Mouse (Mus musculus) CH12.LX (cell line): Measurements from ENCODE around the gene Csnk1g2. TPM values are rescaled to one million over a fixed set of nuclear protein-coding genes. Genes with fewer than 3 reads are reported as not detected.

ENCODE experiments used
- DNase-seq: peaks from one replicate; pipeline ENCODE4 v3.0.0-alpha.2; 2013; ENCODE audit errors: extremely low read depth
- H3K27ac ChIP-seq: 2 replicates; pipeline ENCODE4 v1.5.1; 2012; ENCODE audit warnings: low read depth, mild to moderate bottlenecking, control low read depth, moderate library complexity; ENCODE audit not compliant: insufficient read depth
- H3K27me3 ChIP-seq: replicated peaks from 2 replicates; pipeline ENCODE3; 2012; ENCODE audit warnings: inconsistent platforms
- H3K36me3 ChIP-seq, 2 experiments: replicated peaks in 1 of 2; 2 replicates each; pipeline versions ENCODE3 to v1.6.1; 2012; ENCODE audit warnings: inconsistent platforms in 1 of 2, low read length in 1 of 2, mild to moderate bottlenecking in 1 of 2, mixed read lengths in 1 of 2, moderate library complexity in 1 of 2; ENCODE audit not compliant: control insufficient read depth in 1 of 2, insufficient read depth in 1 of 2
- H3K4me1 ChIP-seq, 2 experiments: 2 replicates each; pipeline ENCODE4 v1.6.1; 2012; ENCODE audit warnings: inconsistent platforms in 1 of 2, moderate library complexity in 1 of 2; ENCODE audit not compliant: insufficient read depth in 2 of 2, control insufficient read depth in 1 of 2
- H3K4me2 ChIP-seq: 2 replicates; pipeline ENCODE4 v1.6.1; 2012; ENCODE audit warnings: low read depth, mild to moderate bottlenecking, control low read depth; ENCODE audit not compliant: poor library complexity, insufficient read depth, severe bottlenecking
- H3K4me3 ChIP-seq, 3 experiments: fragments of 150-350 bp in 1 of 3; sonication (generic) in 1 of 3; replicated peaks in 1 of 3; 2 replicates each; pipeline versions ENCODE3 to v1.5.1; 2011 to 2012; ENCODE audit warnings: low read depth in 2 of 3, low read length in 2 of 3, mild to moderate bottlenecking in 2 of 3, moderate library complexity in 2 of 3, control low read depth in 1 of 3, improper control_type of control experiment in 1 of 3, inconsistent platforms in 1 of 3, mixed read lengths in 1 of 3; ENCODE audit not compliant: poor library complexity in 1 of 3
- H3K79me2 ChIP-seq: replicated peaks from 2 replicates; pipeline ENCODE4 v1.6.1; 2012; ENCODE audit warnings: mild to moderate bottlenecking, moderate library complexity; ENCODE audit not compliant: control insufficient read depth, poor library complexity, insufficient read depth, severe bottlenecking; ENCODE audit errors: extremely low read depth
- H3K9ac ChIP-seq: 2 replicates; pipeline ENCODE4 v1.6.1; 2012; ENCODE audit warnings: low read depth, mild to moderate bottlenecking, control low read depth, moderate library complexity; ENCODE audit not compliant: insufficient read depth
- H3K9me3 ChIP-seq: replicated peaks from 2 replicates; pipeline ENCODE3; 2012; ENCODE audit warnings: low read length, inconsistent platforms, mixed read lengths
- BHLHE40 ChIP-seq: IDR thresholded peaks from 2 replicates; pipeline ENCODE4 v1.6.1; 2011; ENCODE audit warnings: mild to moderate bottlenecking, low read depth, low read length, improper control_type of control experiment
- EP300 ChIP-seq: IDR thresholded peaks from 2 replicates; pipeline ENCODE4 v1.6.1; 2011; ENCODE audit warnings: low read length, improper control_type of control experiment
- ETS1 ChIP-seq: conservative IDR thresholded peaks from 2 replicates; pipeline ENCODE4 v1.6.1; 2012; ENCODE audit warnings: low read depth, mild to moderate bottlenecking, inconsistent platforms, low read length, improper control_type of control experiment, moderate library complexity
- GABPA ChIP-seq: IDR thresholded peaks from 2 replicates; pipeline ENCODE4 v1.6.1; 2012; ENCODE audit warnings: low read depth, low read length, improper control_type of control experiment, inconsistent platforms; ENCODE audit not compliant: insufficient replicate concordance
- IRF4 ChIP-seq: IDR thresholded peaks from 2 replicates; pipeline ENCODE4 v1.6.1; 2014; ENCODE audit warnings: low read depth, mild to moderate bottlenecking, inconsistent platforms, low read length, improper control_type of control experiment
- JUN ChIP-seq: IDR thresholded peaks from 2 replicates; pipeline ENCODE4 v1.6.1; 2011; ENCODE audit warnings: low read depth, mild to moderate bottlenecking, low read length, improper control_type of control experiment, moderate library complexity; ENCODE audit not compliant: insufficient read depth
- KAT2A ChIP-seq: IDR thresholded peaks from 2 replicates; pipeline ENCODE4 v1.6.1; 2012; ENCODE audit warnings: low read length, improper control_type of control experiment, inconsistent platforms; ENCODE audit not compliant: insufficient replicate concordance
- MAZ ChIP-seq: IDR thresholded peaks from 2 replicates; pipeline ENCODE4 v1.6.1; 2012; ENCODE audit warnings: low read depth, mild to moderate bottlenecking, inconsistent platforms, low read length, improper control_type of control experiment, moderate library complexity
- MYC ChIP-seq: IDR thresholded peaks from 2 replicates; pipeline ENCODE4 v1.6.1; 2011; ENCODE audit warnings: low read depth, mild to moderate bottlenecking, improper control_type of control experiment, low read length
- NELFE ChIP-seq: IDR thresholded peaks from 2 replicates; pipeline ENCODE4 v1.6.1; 2011; ENCODE audit warnings: low read depth, low read length, improper control_type of control experiment
- NRF1 ChIP-seq: IDR thresholded peaks from 2 replicates; pipeline ENCODE4 v1.6.1; 2014; ENCODE audit warnings: low read depth, mild to moderate bottlenecking, inconsistent platforms, low read length, improper control_type of control experiment, moderate library complexity
- PAX5 ChIP-seq: IDR thresholded peaks from 2 replicates; pipeline ENCODE4 v1.6.1; 2012; ENCODE audit warnings: low read length, inconsistent platforms, mixed read lengths
- SIN3A ChIP-seq: IDR thresholded peaks from 2 replicates; pipeline ENCODE4 v1.6.1; 2012; ENCODE audit warnings: low read length, improper control_type of control experiment, inconsistent platforms
- TBP ChIP-seq: conservative IDR thresholded peaks from 2 replicates; pipeline ENCODE4 v1.6.1; 2011; ENCODE audit warnings: low read depth, low read length, improper control_type of control experiment
- TCF12 ChIP-seq: IDR thresholded peaks from 2 replicates; pipeline ENCODE4 v1.6.1; 2014; ENCODE audit warnings: low read depth, mild to moderate bottlenecking, inconsistent platforms, low read length, improper control_type of control experiment
- UBTF ChIP-seq: IDR thresholded peaks from 2 replicates; pipeline ENCODE4 v1.6.1; 2012; ENCODE audit warnings: low read depth, mild to moderate bottlenecking, inconsistent platforms, low read length, improper control_type of control experiment, moderate library complexity
- USF1 ChIP-seq: IDR thresholded peaks from 2 replicates; pipeline ENCODE4 v1.6.1; 2014; ENCODE audit warnings: low read depth, mild to moderate bottlenecking, inconsistent platforms, low read length, improper control_type of control experiment
- USF2 ChIP-seq: conservative IDR thresholded peaks from 2 replicates; pipeline ENCODE4 v1.6.1; 2011; ENCODE audit warnings: low read depth, low read length, improper control_type of control experiment
- ZKSCAN1 ChIP-seq: IDR thresholded peaks from 2 replicates; pipeline ENCODE4 v1.6.1; 2012; ENCODE audit warnings: low read depth, inconsistent platforms, low read length, improper control_type of control experiment, borderline replicate concordance
- dilution Hi-C: fragments of 300-500 bp; cut with MboI; formaldehyde crosslinking; loops from 2 replicates; pipeline ENCODE4 v1.14.3; 2020; ENCODE audit warnings: low sequenced_read_pairs; ENCODE audit not compliant: extremely low pct_unique_long_range_greater_than_20kb, extremely low pct_ligation_motif_present
- in situ Hi-C: fragments of 300-500 bp; cut with MboI; formaldehyde crosslinking; loops from 3 replicates; pipeline ENCODE4 v1.14.3; 2019; ENCODE audit warnings: low sequenced_read_pairs, low pct_ligation_motif_present, low pct_unique_long_range_greater_than_20kb, mixed read lengths
- polyA plus RNA-seq: library from polyadenylated mRNA; unstranded; fragments of >175 nt; gene quantifications from 2 replicates; pipeline ENCODE4 v1.2.1, GENCODE M21; 2012; ENCODE audit warnings: low read depth; ENCODE audit not compliant: insufficient read length
- total RNA-seq, 2 experiments: library from RNA; depleted of rRNA; stranded (reverse); fragments of 300-350 nt in 1 of 2; fragments of >200 nt in 1 of 2; gene quantifications; 2 replicates each; pipeline ENCODE4 v1.2.3; 2012 to 2014

The Csnk1g2 gene
- total and polyA plus RNA-seq, 3 experiments: 44.1 to 59.0 (median 50.1) TPM

GRCm38 (mm10) chr10:80671936-80672690 is 49.5 kb downstream of the Csnk1g2 start:
- no peak for TF ChIP-seq KAT2A
- no peak for TF ChIP-seq TBP
- TF ChIP-seq UBTF: no peak
- TF ChIP-seq GABPA: no peak
- no peak for TF ChIP-seq TCF12
- no peak for TF ChIP-seq USF2
- no peak for TF ChIP-seq MYC
- TF ChIP-seq SIN3A: no peak
- TF ChIP-seq NELFE: no peak
- no peak for TF ChIP-seq ZKSCAN1
- TF ChIP-seq ETS1: no peak
- TF ChIP-seq NRF1: no peak
- no peak for TF ChIP-seq PAX5
- TF ChIP-seq BHLHE40: no peak
- no peak for TF ChIP-seq MAZ
- no peak for TF ChIP-seq IRF4
- TF ChIP-seq EP300: no peak
- no peak overlapping the region for H3K9ac ChIP-seq
- H3K4me1 ChIP-seq: peaks cover 15 to 64% of the 10 kb centered on the region in 2 experiments
- no peak for DNase-seq
- H3K36me3 ChIP-seq: peaks cover 59 to 77% of the 10 kb centered on the region in 2 experiments
- no peak overlapping the region for H3K4me3 ChIP-seq
- dilution Hi-C loops: no loop called here
- H3K4me2 ChIP-seq: no peak overlapping the region
- H3K27me3 ChIP-seq: no peaks in the 10 kb centered on the region
- H3K79me2 ChIP-seq: peaks cover 40% of the 10 kb centered on the region
- in situ Hi-C loops: no loop called here
- H3K9me3 ChIP-seq: no peaks in the 10 kb centered on the region
- no peak overlapping the region for H3K27ac ChIP-seq

- Histone ChIP-seq H3K27ac (no peak overlapping the region), H3K9me3 (no peaks in the 10 kb centered on the region), H3K27me3 (no peaks in the 10 kb centered on the region), H3K4me2 (peak overlapping the region; percentile 64; the same call in 1 of the 2 replicates), H3K4me3 (peak overlapping the region in 1 of 3 experiments; percentile 85), H3K79me2 (peaks cover 40% of the 10 kb centered on the region), H3K36me3 (peaks cover 43 to 61% of the 10 kb centered on the region in 2 experiments), H3K9ac (no peak overlapping the region; the same call in 1 of the 2 replicates), H3K4me1 (peaks cover 21 to 74% of the 10 kb centered on the region in 2 experiments)
- no peak for TF ChIP-seq PAX5
- no peak for TF ChIP-seq TBP
- no peak for TF ChIP-seq USF1
- no peak for TF ChIP-seq TCF12
- TF ChIP-seq USF2: no peak
- TF ChIP-seq KAT2A: no peak
- TF ChIP-seq JUN: no peak
- in situ Hi-C loops: no loop called here
- no peak for DNase-seq
- dilution Hi-C loops: no loop called here
Measured at GRCm38 (mm10) chr10:80673690-80674089, 51.1 kb downstream of the Csnk1g2 start.
